21 mouse cellular contexts compared by ENCODE assay signal in genomic region chr7:44187936-44188335, GRCm38 (mm10). TPM values are rescaled to one million over a fixed set of nuclear protein-coding genes. Genes with fewer than 3 reads are reported as not detected.
DNase-seq lines count a peak whose midpoint lies in the region; TF ChIP-seq lines count a peak whose summit lies in the region.
"Not testable (repeated sequence)": the region's sequence is repeated elsewhere in the genome, so short reads cannot be mapped to it uniquely, and the experiment has no call there.
"Had no signal": no experiment of that assay in that cellular context is flagged by ENCODE, and none has a peak within 500 bp of the region (broad histone marks: within the 10 kb centered on the region; RNA-seq: fewer than 3 reads in every experiment).

Gene Klk1b24, plus strand, starts transcription at chr7:44188236.

- TF ChIP-seq POLR2A in kidney, adult 2 months (IDR thresholded peaks at IDR 0.05; ENCODE audit: low read depth, low read length) = not testable (repeated sequence)

- not testable (repeated sequence) for H3K27me3 ChIP-seq in kidney, adult 2 months (replicated peaks; ENCODE audit: control insufficient read depth, insufficient read depth, low read length)

- not testable (repeated sequence) for H3K4me1 ChIP-seq in kidney, adult 2 months (ENCODE audit: control insufficient read depth, insufficient read depth, low read length)

- not testable (repeated sequence) for H3K27ac ChIP-seq in gastrocnemius, adult 2 months
- H3K27ac ChIP-seq in kidney, adult 2 months (ENCODE audit: insufficient read depth, low read depth, low read length) = 0 out of 2 replicates have a peak within 1 kb of the TSS, but pooled peaks have one; percentile 16

- not testable (repeated sequence) for H3K36me3 ChIP-seq in kidney, adult 2 months (ENCODE audit: control insufficient read depth, insufficient read depth, low read length)

- H3K4me3 ChIP-seq in gastrocnemius, adult 2 months; kidney, adult 2 months (ENCODE audit: insufficient read depth, low read depth, low read length): not testable (repeated sequence)

- not testable (repeated sequence) for TF ChIP-seq CTCF in gastrocnemius, adult 2 months (IDR thresholded peaks at IDR 0.05); kidney, adult 2 months (conservative IDR thresholded peaks at IDR 0.05; ENCODE audit: insufficient read depth, insufficient read length, low read depth, low read length)

- intact Hi-C loops in gastrocnemius, adult 2 months (cut with DNase I) = not testable (repeated sequence)

- DNase-seq in gastrocnemius, adult 2 months = peak; percentile 27
- DNase-seq in kidney, adult 2 months = not testable (repeated sequence)
- peak; percentile 7 for DNase-seq in skeletal muscle tissue, adult 2 months (ENCODE audit: low read depth, low spot score)
- DNase-seq in testis, postnatal 10 days (ENCODE audit: low spot score) = peak; percentile 5

RNA-seq across cellular contexts. Expression of gene Klk1b24, which starts in this region (rescaled TPM):
- not detected for total RNA-seq in gastrocnemius, adult 2 months (2021)
- polyA plus RNA-seq in kidney, adult 2 months (2012; rRNA removed) = 2.0 and 2.1 TPM in 2 replicates
- total RNA-seq: adrenal gland, adult 2 months; adrenal gland, postnatal 10 days; adrenal gland, postnatal 25 days; adrenal gland, postnatal 4 days; common myeloid progenitor, adult 5-6 weeks; ES-E14; MEL had no signal
- polyA plus RNA-seq: adrenal gland, adult 2 months; brain, embryonic 14.5 days; C2C12; embryonic facial prominence, embryonic 11.5 days; embryonic facial prominence, embryonic 13.5 days; embryonic facial prominence, embryonic 15.5 days; erythroblast, embryonic 14.5 days; forebrain, embryonic 10.5 days; forebrain, embryonic 12.5 days; forebrain, embryonic 14.5 days; forebrain, embryonic 16.5 days had no signal

Comparison
In these comparisons a context has a peak if more than half of its experiments do, and no peak if none do; other contexts are left out.
1. Peak in DNase-seq in gastrocnemius, adult 2 months; RNA of the gene not detected or under 1 TPM.